Mouse (Mus musculus) spleen, postnatal 10 days (tissue): Measurements from ENCODE around the gene Mvp.

Source experiments
- DNase-seq, 2 experiments: peaks; one replicate each; pipeline ENCODE4 v3.0.0; 2021 to 2022; ENCODE audit warnings: low spot score in 2 of 2

Mvp gene

GRCm38 (mm10) chr7:126996449-126996848, 18.0 kb downstream of the Mvp start:
- DNase-seq = peak in 1 of 2 experiments; percentile 31

GRCm38 (mm10) chr7:126988816-126989215, 25.6 kb downstream of the Mvp start:
- DNase-seq = no peak

GRCm38 (mm10) chr7:126986319-126986718, 28.1 kb downstream of the Mvp start:
- no peak for DNase-seq

GRCm38 (mm10) chr7:126984667-126985444, 29.6 kb downstream of the Mvp start:
- DNase-seq = no peak

GRCm38 (mm10) chr7:126983113-126983512, 31.3 kb downstream of the Mvp start:
- DNase-seq = no peak

- no peak for DNase-seq
Measured at GRCm38 (mm10) chr7:126982054-126982453, 32.4 kb downstream of the Mvp start.

- no peak for DNase-seq
Measured at GRCm38 (mm10) chr7:126981601-126982000, 32.8 kb downstream of the Mvp start.

GRCm38 (mm10) chr7:126978841-126979240, 35.6 kb downstream of the Mvp start:
- no peak for DNase-seq

- peak in 1 of 2 experiments; percentile 49 for DNase-seq
Measured at GRCm38 (mm10) chr7:126976878-126977459, 37.5 kb downstream of the Mvp start.

GRCm38 (mm10) chr7:126975950-126976866, 38.2 kb downstream of the Mvp start, which contains the start of gene Cdiptos:
Gene Cdiptos (minus strand): TSS chr7:126976098.
- peak; percentile 95 to 98 for DNase-seq

- DNase-seq = no peak
Measured at GRCm38 (mm10) chr7:126975893-126975949, 38.7 kb downstream of the Mvp start, which contains the start of gene Cdipt. Gene Cdipt (plus strand): TSS chr7:126975914.

GRCm38 (mm10) chr7:126975493-126975892, 38.9 kb downstream of the Mvp start:
- DNase-seq = no peak

GRCm38 (mm10) chr7:126967361-126967760, 47.1 kb downstream of the Mvp start:
- DNase-seq = no peak

- DNase-seq = no peak
Measured at GRCm38 (mm10) chr7:126965568-126965967, 48.9 kb downstream of the Mvp start.

- DNase-seq = peak in 1 of 2 experiments; percentile 43
Measured at GRCm38 (mm10) chr7:126963548-126964286, 50.7 kb downstream of the Mvp start.

- no peak for DNase-seq
Measured at GRCm38 (mm10) chr7:126961965-126962364, 52.5 kb downstream of the Mvp start.

GRCm38 (mm10) chr7:126961095-126961494, 53.3 kb downstream of the Mvp start:
- DNase-seq = no peak

GRCm38 (mm10) chr7:126959780-126960179, 54.6 kb downstream of the Mvp start:
- no peak for DNase-seq

- no peak for DNase-seq
Measured at GRCm38 (mm10) chr7:126955125-126955524, 59.3 kb downstream of the Mvp start.

GRCm38 (mm10) chr7:126952646-126953045, 61.8 kb downstream of the Mvp start:
- no peak for DNase-seq

GRCm38 (mm10) chr7:126951741-126952140, 62.7 kb downstream of the Mvp start:
- DNase-seq = no peak
